Mouse (Mus musculus): ENCODE measurements around the gene Grb7.

DNA sequence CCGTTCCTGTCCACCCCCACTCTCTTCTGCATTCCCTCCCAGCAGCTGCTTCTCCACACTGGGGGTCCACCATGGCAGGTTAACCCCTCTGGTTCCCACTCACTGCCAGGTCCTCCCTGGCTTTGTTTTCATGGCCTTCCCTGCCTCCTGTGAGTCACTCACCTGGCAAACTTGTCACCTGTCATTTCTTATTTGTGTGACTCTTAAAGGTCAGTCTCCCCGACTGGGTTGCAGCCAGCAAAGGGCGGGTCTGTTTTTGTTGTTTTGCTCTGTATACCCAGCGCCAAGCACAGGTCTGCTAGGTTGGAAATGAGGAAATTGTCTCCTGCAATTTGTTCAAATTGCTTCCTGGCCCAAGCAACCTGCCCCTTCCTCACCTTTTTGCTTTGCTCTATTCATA, 515 bp upstream of the Grb7 start:
- TF ChIP-seq POLR2A (IDR thresholded peaks at IDR 0.05; ENCODE audit: borderline replicate concordance, low read depth, low read length) (no peak), CTCF (IDR thresholded peaks at IDR 0.05; ENCODE audit: low read depth, low read length) (no peak)

Data from bone marrow macrophage, adult 2 months (primary cell).